In genomic region chr4:72022152-72022551, GRCm38 (mm10) we compare ENCODE assay signal across 21 mouse cellular contexts.
DNase-seq lines count a peak whose midpoint lies in the region; ATAC-seq and TF ChIP-seq lines count a peak whose summit lies in the region.
"Had no signal": no experiment of that assay in that cellular context is flagged by ENCODE, and none has a peak within 500 bp of the region (broad histone marks: within the 10 kb centered on the region; RNA-seq: fewer than 3 reads in every experiment).

No protein-coding gene starts in this region.

- 74% methylated on average over 2 of the region's 2 CpGs for WGBS in intestine, embryonic 15.5 days
- 63% methylated on average over 2 of the region's 2 CpGs for WGBS in intestine, postnatal 0 days
- 82% methylated on average over 2 of the region's 2 CpGs for WGBS in intestine, embryonic 16.5 days
- 24% methylated on average over 2 of the region's 2 CpGs for WGBS in small intestine, adult 2 months

- no peak for TF ChIP-seq CTCF in intestine, postnatal 0 days (IDR thresholded peaks at IDR 0.05; ENCODE audit: low read depth)
- TF ChIP-seq CTCF in small intestine, adult 2 months (IDR thresholded peaks at IDR 0.05; ENCODE audit: extremely low read depth, insufficient read length, insufficient replicate concordance, low read depth, low read length), result no peak

- H3K9me3 ChIP-seq in intestine, embryonic 15.5 days, result no peaks in the 10 kb centered on the region
- H3K9me3 ChIP-seq in intestine, postnatal 0 days (ENCODE audit: control insufficient read depth), result no peaks in the 10 kb centered on the region
- H3K9me3 ChIP-seq in intestine, embryonic 16.5 days (ENCODE audit: control insufficient read depth, low read length), result no peaks in the 10 kb centered on the region
- H3K9me3 ChIP-seq: G1E had no signal

- no peaks in the 10 kb centered on the region for H3K36me3 ChIP-seq in intestine, embryonic 15.5 days
- no peaks in the 10 kb centered on the region for H3K36me3 ChIP-seq in intestine, postnatal 0 days (ENCODE audit: control insufficient read depth, insufficient read depth)
- no peaks in the 10 kb centered on the region for H3K36me3 ChIP-seq in intestine, embryonic 16.5 days (ENCODE audit: control insufficient read depth, insufficient read depth, low read length)
- H3K36me3 ChIP-seq in small intestine, adult 2 months (ENCODE audit: control insufficient read depth, insufficient read depth, low read length), result no peaks in the 10 kb centered on the region
- H3K36me3 ChIP-seq: G1E had no signal

- no peak for DNase-seq in kidney, adult 11 months
- no peak for DNase-seq in spleen, postnatal 10 days (ENCODE audit: low spot score in 2 of 2)
- DNase-seq: adrenal gland, adult 2 months; adrenal gland, adult 8-10 months; adrenal gland, postnatal 10 days; adrenal gland, postnatal 14 days; adrenal gland, postnatal 25 days; adrenal gland, postnatal 36 days; B cell, adult 2 months; cerebellum, adult 11 months; cerebellum, adult 11-12 months; cerebellum, adult 18-20 months had no signal

- H3K9ac ChIP-seq in intestine, embryonic 15.5 days, result no peak overlapping the region
- H3K9ac ChIP-seq in intestine, postnatal 0 days (ENCODE audit: low read depth, low read length), result no peak overlapping the region
- H3K9ac ChIP-seq in intestine, embryonic 16.5 days (ENCODE audit: low read depth, low read length), result no peak overlapping the region

- no peaks in the 10 kb centered on the region for H3K27me3 ChIP-seq in intestine, embryonic 15.5 days (replicated peaks)
- no peaks in the 10 kb centered on the region for H3K27me3 ChIP-seq in intestine, postnatal 0 days (replicated peaks; ENCODE audit: control insufficient read depth, insufficient read depth, low read length)
- no peaks in the 10 kb centered on the region for H3K27me3 ChIP-seq in intestine, embryonic 16.5 days (replicated peaks; ENCODE audit: control insufficient read depth, insufficient read depth, low read length)
- H3K27me3 ChIP-seq in small intestine, adult 2 months (ENCODE audit: control insufficient read depth, insufficient read depth, low read length), result no peaks in the 10 kb centered on the region
- H3K27me3 ChIP-seq: CH12.LX, Patski had no signal

- no peak for TF ChIP-seq POLR2A in small intestine, adult 2 months (IDR thresholded peaks at IDR 0.05; ENCODE audit: low read depth, low read length)

- peak; percentile 53; the same call in 1 of the 2 replicates for ATAC-seq in intestine, embryonic 15.5 days
- no peak; the same call in 1 of the 2 replicates for ATAC-seq in intestine, postnatal 0 days
- peak; percentile 64; the same call in 1 of the 2 replicates for ATAC-seq in intestine, embryonic 16.5 days
- ATAC-seq: activated CD4-positive, CD25-positive, alpha-beta regulatory T cell, adult 4 months; CD4-positive, CD25-positive, alpha-beta regulatory T cell, adult 4 months; Patski had no signal

- no peak overlapping the region for H3K4me2 ChIP-seq in intestine, embryonic 15.5 days (replicated peaks)
- H3K4me2 ChIP-seq in intestine, postnatal 0 days (replicated peaks; ENCODE audit: low read depth), result no peak overlapping the region
- H3K4me2 ChIP-seq in intestine, embryonic 16.5 days (ENCODE audit: low read depth, low read length), result no peak overlapping the region

- H3K4me1 ChIP-seq in intestine, embryonic 15.5 days (replicated peaks), result no peaks in the 10 kb centered on the region
- no peaks in the 10 kb centered on the region for H3K4me1 ChIP-seq in intestine, postnatal 0 days (replicated peaks; ENCODE audit: control insufficient read depth, insufficient read depth, low read length)
- no peaks in the 10 kb centered on the region for H3K4me1 ChIP-seq in intestine, embryonic 16.5 days (ENCODE audit: control insufficient read depth, insufficient read depth, low read length)
- H3K4me1 ChIP-seq in small intestine, adult 2 months (ENCODE audit: control insufficient read depth, insufficient read depth, insufficient read length, low read length), result no peaks in the 10 kb centered on the region; the same call in 1 of the 2 replicates

- H3K27ac ChIP-seq in intestine, embryonic 15.5 days, result no peak overlapping the region
- H3K27ac ChIP-seq in intestine, postnatal 0 days (ENCODE audit: low read depth, low read length), result no peak overlapping the region
- H3K27ac ChIP-seq in intestine, embryonic 16.5 days (ENCODE audit: low read length), result no peak overlapping the region
- H3K27ac ChIP-seq in small intestine, adult 2 months (ENCODE audit: insufficient read depth, low read depth, low read length), result peak overlapping the region; percentile 46

- no peak overlapping the region for H3K4me3 ChIP-seq in intestine, embryonic 15.5 days (replicated peaks)
- H3K4me3 ChIP-seq in intestine, postnatal 0 days (ENCODE audit: low read depth, low read length), result no peak overlapping the region
- H3K4me3 ChIP-seq in intestine, embryonic 16.5 days (ENCODE audit: low read length), result no peak overlapping the region
- no peak overlapping the region for H3K4me3 ChIP-seq in small intestine, adult 2 months (ENCODE audit: low read depth, low read length)
